Mouse (Mus musculus): Measurements from ENCODE around the gene Dgat2l6.

- no peak for TF ChIP-seq CTCF (conservative IDR thresholded peaks at IDR 0.05; ENCODE audit: low read length)
- no peak for TF ChIP-seq NANOG (IDR thresholded peaks at IDR 0.05; ENCODE audit: borderline replicate concordance, low read length)
- TF ChIP-seq POU5F1 (IDR thresholded peaks at IDR 0.05; ENCODE audit: borderline replicate concordance, low read length) = no peak
These were observed 30.3 kb upstream of the Dgat2l6 start, which contains the start of gene Igbp1 for GRCm38 (mm10) chrX:100494068-100494978.
